Mouse (Mus musculus) forebrain, embryonic 11.5 days (tissue): ENCODE results near the gene Lmln. TPM values are rescaled to one million over a fixed set of nuclear protein-coding genes. Genes with fewer than 3 reads are reported as not detected.
A peak's percentile ranks its signal among the peaks of the same experiment; 100 is the strongest.
"Not testable (repeated sequence)": the region's sequence is repeated elsewhere in the genome, so short reads cannot be mapped to it uniquely, and the experiment has no call there.

Experiments used
- ATAC-seq: fragments of 200-750 bp; cut with Nextera tagmentation; replicated peaks from 2 replicates; pipeline ENCODE4 v1.8.0; 2017; ENCODE audit warnings: moderate TSS enrichment; ENCODE audit not compliant: low FRiP score
- DNase-seq: peaks from one replicate; pipeline ENCODE4 v3.0.0-alpha.2; 2017; ENCODE audit warnings: low spot score
- H3K27ac ChIP-seq: fragments of 300-500 bp; sonication (generic); 2 replicates; pipeline ENCODE4 v1.5.1; 2014; ENCODE audit warnings: low read depth, low read length
- H3K27me3 ChIP-seq: fragments of 300-500 bp; sonication (generic); 2 replicates; pipeline ENCODE4 v1.6.1; 2014; ENCODE audit warnings: mild to moderate bottlenecking, low read length, mixed read lengths; ENCODE audit not compliant: control insufficient read depth, insufficient read depth
- H3K36me3 ChIP-seq: fragments of 300-500 bp; sonication (generic); 2 replicates; pipeline ENCODE4 v1.6.1; 2014; ENCODE audit warnings: mild to moderate bottlenecking, low read length, moderate library complexity, mixed read lengths; ENCODE audit not compliant: control insufficient read depth, insufficient read depth
- H3K4me1 ChIP-seq: fragments of 300-500 bp; sonication (generic); replicated peaks from 2 replicates; pipeline ENCODE4 v1.6.1; 2014; ENCODE audit warnings: low read length, mixed read lengths; ENCODE audit not compliant: control insufficient read depth, insufficient read depth
- H3K4me2 ChIP-seq: fragments of 300-500 bp; sonication (generic); 2 replicates; pipeline ENCODE4 v1.6.1; 2014; ENCODE audit warnings: low read depth, mild to moderate bottlenecking, low read length, moderate library complexity, mixed read lengths; ENCODE audit not compliant: severe bottlenecking
- H3K4me3 ChIP-seq: fragments of 300-500 bp; sonication (generic); 2 replicates; pipeline ENCODE4 v1.5.1; 2014; ENCODE audit warnings: low read depth, low read length
- H3K9ac ChIP-seq: fragments of 300-500 bp; sonication (generic); 2 replicates; pipeline ENCODE4 v1.6.1; 2014; ENCODE audit warnings: low read length
- H3K9me3 ChIP-seq: fragments of 300-500 bp; sonication (generic); 2 replicates; pipeline ENCODE4 v1.6.1; 2016; ENCODE audit warnings: low read length, mixed read lengths; ENCODE audit not compliant: control insufficient read depth
- WGBS: fragments of 180-500 bp; shearing (Covaris S2); extraction: QIAGEN DNeasy Blood & Tissue Kit; methylation state at CpG from one replicate; pipeline ENCODE4 v1.1.7; 2014; 5-methylcytosine and 5-hydroxymethylcytosine counted together
- microRNA counts: library from miRNA; unstranded; fragments of <30 nt; microRNA quantifications from one replicate; lab custom pipeline; 2015
- microRNA-seq: library from miRNA; unstranded; fragments of <30 nt; microRNA quantifications from one replicate; pipeline ENCODE4, GENCODE M21; 2016; ENCODE audit not compliant: insufficient number of aligned reads
- polyA plus RNA-seq: library from polyadenylated mRNA; unstranded; fragments of >200 nt; fragmentation: Nextera tagmentation; extraction: Ambion mirVana; gene quantifications from 2 replicates; pipeline ENCODE4 v1.2.1, GENCODE M21; 2014

The Lmln gene
- polyA plus RNA-seq, 1 experiment from 2014 or later: 4.5 TPM

GRCm38 (mm10) chr16:33169471-33170034 lies 107.2 kb downstream of the Lmln start:
- Histone ChIP-seq H3K4me1 (no peaks in the 10 kb centered on the region), H3K4me2 (no peak overlapping the region), H3K9me3 (no peaks in the 10 kb centered on the region), H3K27me3 (no peaks in the 10 kb centered on the region), H3K27ac (no peak overlapping the region), H3K9ac (no peak overlapping the region), H3K4me3 (no peak overlapping the region), H3K36me3 (no peaks in the 10 kb centered on the region)
- 69% methylated on average over 8 of the region's 8 CpGs for WGBS
- ATAC-seq (no peak), DNase-seq (no peak)

GRCm38 (mm10) chr16:33170716-33171587 lies 108.6 kb downstream of the Lmln start:
- H3K9ac ChIP-seq: no peak overlapping the region
- ATAC-seq (no peak), DNase-seq (no peak)
- H3K36me3 ChIP-seq: no peaks in the 10 kb centered on the region
- no peaks in the 10 kb centered on the region for H3K27me3 ChIP-seq
- 72% methylated on average over 9 of the region's 9 CpGs for WGBS
- H3K9me3 ChIP-seq: no peaks in the 10 kb centered on the region
- no peak overlapping the region for H3K4me2 ChIP-seq
- H3K27ac ChIP-seq: no peak overlapping the region
- no peak overlapping the region for H3K4me3 ChIP-seq
- no peaks in the 10 kb centered on the region for H3K4me1 ChIP-seq

DNA sequence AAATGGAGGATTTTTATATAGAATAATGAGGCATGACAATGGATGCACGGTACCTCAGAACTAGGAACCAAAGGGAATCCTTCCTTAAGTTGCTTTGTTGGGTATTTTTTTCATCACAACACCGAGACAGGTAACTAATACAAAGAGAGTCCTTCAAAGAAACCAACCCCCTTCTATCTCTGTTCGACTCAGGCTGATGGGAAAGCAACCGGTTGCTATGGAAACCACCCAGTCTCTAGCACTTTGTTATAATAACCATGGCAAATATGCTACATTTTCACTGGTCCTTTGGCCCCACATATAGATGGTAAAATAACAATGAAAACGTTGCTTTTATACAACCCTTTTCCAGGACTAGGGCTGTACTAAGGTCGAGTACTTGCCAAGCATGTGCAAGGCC lies 109.5 kb downstream of the Lmln start:
- H3K27me3 ChIP-seq: no peaks in the 10 kb centered on the region
- ATAC-seq (no peak), DNase-seq (no peak)
- no peak overlapping the region for H3K4me3 ChIP-seq
- no peak overlapping the region for H3K9ac ChIP-seq
- no peaks in the 10 kb centered on the region for H3K9me3 ChIP-seq
- 82% methylated on average over 6 of the region's 6 CpGs for WGBS
- H3K4me2 ChIP-seq: no peak overlapping the region
- H3K4me1 ChIP-seq: no peaks in the 10 kb centered on the region
- no peaks in the 10 kb centered on the region for H3K36me3 ChIP-seq
- no peak overlapping the region for H3K27ac ChIP-seq

DNA sequence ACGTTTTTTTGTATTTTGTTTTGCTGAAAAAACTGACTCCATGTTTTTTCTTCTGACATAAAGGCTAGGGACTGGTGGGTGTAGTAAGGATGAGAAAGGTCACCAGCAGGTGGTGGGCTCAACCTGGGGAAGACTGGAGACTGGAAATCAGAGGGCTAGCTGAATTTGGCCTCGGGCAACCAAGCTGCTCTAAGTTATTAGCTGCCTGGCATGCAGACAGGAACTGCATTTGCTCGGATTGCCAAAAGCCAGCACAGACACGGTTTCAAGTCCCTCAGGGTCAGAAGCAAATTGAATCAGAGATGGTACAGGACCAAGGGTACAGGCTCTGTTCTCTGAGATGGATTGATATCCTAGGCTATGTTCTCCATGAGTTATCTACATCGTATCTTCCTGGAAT lies 110.8 kb downstream of the Lmln start:
- H3K27ac ChIP-seq: no peak overlapping the region
- 81% methylated on average over 5 of the region's 5 CpGs for WGBS
- no peaks in the 10 kb centered on the region for H3K4me1 ChIP-seq
- H3K9me3 ChIP-seq: no peaks in the 10 kb centered on the region
- no peak overlapping the region for H3K4me2 ChIP-seq
- no peak for ATAC-seq
- no peak overlapping the region for H3K9ac ChIP-seq
- H3K27me3 ChIP-seq: no peaks in the 10 kb centered on the region
- H3K36me3 ChIP-seq: no peaks in the 10 kb centered on the region
- DNase-seq: no peak
- H3K4me3 ChIP-seq: no peak overlapping the region

GRCm38 (mm10) chr16:33174695-33175094 lies 112.4 kb downstream of the Lmln start:
- Histone ChIP-seq H3K27ac (no peak overlapping the region), H3K27me3 (no peaks in the 10 kb centered on the region), H3K9ac (no peak overlapping the region), H3K4me2 (no peak overlapping the region), H3K36me3 (no peaks in the 10 kb centered on the region), H3K9me3 (no peaks in the 10 kb centered on the region), H3K4me1 (no peaks in the 10 kb centered on the region), H3K4me3 (no peak overlapping the region)
- DNase-seq (no peak), ATAC-seq (no peak)

DNA sequence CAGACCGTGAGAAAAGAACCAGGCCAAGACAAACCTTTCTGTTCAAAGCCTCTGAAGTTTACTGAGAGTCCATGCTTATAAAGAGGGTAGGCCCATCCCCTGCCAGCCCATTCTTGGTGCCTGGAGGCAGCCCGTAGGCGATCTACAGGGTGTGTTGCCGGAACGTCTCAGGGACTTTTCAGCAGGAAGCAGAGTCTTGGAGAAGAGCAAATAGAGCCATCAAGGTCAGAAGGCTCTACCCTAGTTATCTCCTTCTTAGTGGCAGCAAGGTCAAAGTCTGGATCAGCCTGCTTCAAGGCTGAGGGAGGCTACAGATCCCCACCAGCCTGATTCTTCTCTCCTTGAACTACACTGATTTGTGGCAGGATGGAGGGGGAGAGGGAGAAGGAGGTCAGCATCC lies 114.5 kb downstream of the Lmln start:
- not testable (repeated sequence) for H3K36me3 ChIP-seq, H3K27ac ChIP-seq, DNase-seq, ATAC-seq, H3K27me3 ChIP-seq, H3K4me2 ChIP-seq, H3K4me3 ChIP-seq, H3K4me1 ChIP-seq, H3K9me3 ChIP-seq, H3K9ac ChIP-seq
- 94% methylated on average over 5 of the region's 5 CpGs for WGBS

MicroRNAs encoded within 50 kb of the gene (microRNA counts, 519-probe panel; counts per million panel counts)
- 31.2 counts per million for microRNA mmu-miR-1947 (lab: Ali Mortazavi, UCI)

Small RNA genes within 50 kb of the gene (microRNA-seq; reads per million reads assigned to microRNA genes)
- gene Gm22231 (not detected), gene Mir1947 (18.5 reads per million, percentile 12 among the genes with 10 or more reads in this experiment)

Other genes with a start within 250 kb of the Lmln start
- gene Fyttd1, start 185.0 kb upstream of the Lmln start, polyA plus RNA-seq: 110 and 118 TPM in 2 replicates
- 18.6 and 21.7 TPM in 2 replicates for gene Rubcn, start 184.8 kb upstream of the Lmln start, polyA plus RNA-seq
- 38.1 and 39.1 TPM in 2 replicates for gene Lrch3, start 148.4 kb upstream of the Lmln start, polyA plus RNA-seq
- gene Iqcg, start 6.3 kb upstream of the Lmln start, polyA plus RNA-seq: 4.2 and 5.3 TPM in 2 replicates
- gene Rpl35a, start 6.1 kb upstream of the Lmln start, polyA plus RNA-seq: 746 and 852 TPM in 2 replicates
- 26.2 and 26.7 TPM in 2 replicates for gene Osbpl11, start 122.5 kb downstream of the Lmln start, polyA plus RNA-seq
- 73.7 and 75.5 TPM in 2 replicates for gene Snx4, start 188.9 kb downstream of the Lmln start, polyA plus RNA-seq